Mouse (Mus musculus) liver, adult 2 months (tissue): Measurements from ENCODE around the gene Map1b.
A peak's percentile ranks its signal among the peaks of the same experiment; 100 is the strongest.

Source experiments
- CTCF ChIP-seq: fragments of 200-500 bp; IDR thresholded peaks from 2 replicates; pipeline ENCODE4 v1.5.1; 2011; ENCODE audit warnings: low read depth, low read length, control low read depth
- POLR2A ChIP-seq: fragments of 200-500 bp; IDR thresholded peaks from 2 replicates; pipeline ENCODE4 v1.6.1; 2011; ENCODE audit warnings: low read length, control low read depth; ENCODE audit not compliant: insufficient read depth; ENCODE audit errors: extremely low read depth

DNA sequence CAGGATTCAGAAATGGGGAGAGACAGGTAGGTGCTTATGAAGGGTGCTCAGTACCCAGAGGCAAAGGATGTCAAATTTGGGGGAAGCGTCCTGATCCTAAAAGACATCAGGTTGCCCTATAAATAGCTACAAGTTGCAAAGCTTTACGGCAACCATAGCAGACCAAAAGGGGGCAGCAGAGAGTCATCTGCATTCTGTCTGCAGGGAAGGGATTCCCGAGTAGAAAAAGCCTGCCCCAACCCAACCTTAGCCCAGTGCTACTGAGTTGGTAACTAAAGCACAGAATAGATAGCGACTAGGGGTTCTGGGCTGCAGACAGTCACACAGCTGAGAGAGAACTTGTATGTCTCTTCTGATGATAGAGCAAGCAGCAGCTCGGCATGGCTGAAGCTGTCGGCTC is 140.8 kb downstream of the Map1b start:
- TF ChIP-seq POLR2A (no peak), CTCF (peak; percentile 52; the same call in 1 of the 2 replicates)
